Mouse (Mus musculus) forebrain, embryonic 12.5 days (tissue): Measurements from ENCODE around the gene Asxl2. TPM values are rescaled to one million over a fixed set of nuclear protein-coding genes. Genes with fewer than 3 reads are reported as not detected.

Experiments
- polyA plus RNA-seq: library from polyadenylated mRNA; unstranded; fragments of >200 nt; fragmentation: Nextera tagmentation; extraction: Ambion mirVana; gene quantifications from 2 replicates; pipeline ENCODE4 v1.2.1, GENCODE M21; 2016

The Asxl2 gene
- polyA plus RNA-seq, 1 experiment from 2014 or later, result 19.6 TPM

Other genes starting within 250 kb of the Asxl2 start
- gene Rab10, start 116.9 kb upstream of the Asxl2 start, polyA plus RNA-seq, result 133 and 135 TPM in 2 replicates
- gene Kif3c, start 61.7 kb upstream of the Asxl2 start, polyA plus RNA-seq, result 54.0 and 63.5 TPM in 2 replicates
- gene Dtnb, start 145.5 kb downstream of the Asxl2 start, polyA plus RNA-seq, result 30.2 and 41.6 TPM in 2 replicates